Mouse (Mus musculus): ENCODE data around the gene Syt1. TPM values are rescaled to one million over a fixed set of nuclear protein-coding genes. Genes with fewer than 3 reads are reported as not detected.
A peak's percentile ranks its signal among the peaks of the same experiment; 100 is the strongest.

The Syt1 gene
- polyA plus RNA-seq, 1 experiment from 2014 or later: 26.6 TPM

GRCm38 (mm10) chr10:108724878-108725277, 285.9 kb downstream of the Syt1 start:
- no peak for ATAC-seq (ENCODE audit: insufficient read depth, low FRiP score, low TSS enrichment)
- no peak overlapping the region for H3K4me3 ChIP-seq (ENCODE audit: low read depth, low read length)
- no peaks in the 10 kb centered on the region for H3K36me3 ChIP-seq (ENCODE audit: control insufficient read depth, insufficient read depth, low read length)
- H3K27me3 ChIP-seq (ENCODE audit: control insufficient read depth, insufficient read depth, low read length): no peaks in the 10 kb centered on the region
- WGBS: 92% methylated on average over 3 of the region's 3 CpGs
- no peak overlapping the region for H3K9ac ChIP-seq (ENCODE audit: low read length)
- no peak overlapping the region for H3K4me2 ChIP-seq (ENCODE audit: low read depth)
- H3K9me3 ChIP-seq (ENCODE audit: control insufficient read depth, low read length): no peaks in the 10 kb centered on the region
- H3K4me1 ChIP-seq (ENCODE audit: control insufficient read depth, insufficient read depth, low read length): no peaks in the 10 kb centered on the region
- no peak overlapping the region for H3K27ac ChIP-seq (ENCODE audit: low read depth, low read length)
- no peak for DNase-seq (ENCODE audit: low spot score)

- no peaks in the 10 kb centered on the region for H3K27me3 ChIP-seq (ENCODE audit: control insufficient read depth, insufficient read depth, low read length)
- 69% methylated on average over 5 of the region's 5 CpGs for WGBS
- no peaks in the 10 kb centered on the region for H3K4me1 ChIP-seq (ENCODE audit: control insufficient read depth, insufficient read depth, low read length)
- H3K27ac ChIP-seq (ENCODE audit: low read depth, low read length): no peak overlapping the region
- H3K4me2 ChIP-seq (ENCODE audit: low read depth): no peak overlapping the region
- ATAC-seq (ENCODE audit: insufficient read depth, low FRiP score, low TSS enrichment) (no peak), DNase-seq (ENCODE audit: low spot score) (no peak)
- H3K9ac ChIP-seq (ENCODE audit: low read length): no peak overlapping the region
- H3K9me3 ChIP-seq (ENCODE audit: control insufficient read depth, low read length): no peaks in the 10 kb centered on the region
- no peak overlapping the region for H3K4me3 ChIP-seq (ENCODE audit: low read depth, low read length)
- no peaks in the 10 kb centered on the region for H3K36me3 ChIP-seq (ENCODE audit: control insufficient read depth, insufficient read depth, low read length)
Observed at GRCm38 (mm10) chr10:108710514-108710913, 300.3 kb downstream of the Syt1 start.

GRCm38 (mm10) chr10:108705658-108706057, 305.1 kb downstream of the Syt1 start:
- no peak overlapping the region for H3K27ac ChIP-seq (ENCODE audit: low read depth, low read length)
- 95% methylated on average over 3 of the region's 3 CpGs for WGBS
- no peak overlapping the region for H3K4me2 ChIP-seq (ENCODE audit: low read depth)
- H3K27me3 ChIP-seq (ENCODE audit: control insufficient read depth, insufficient read depth, low read length): no peaks in the 10 kb centered on the region
- H3K4me3 ChIP-seq (ENCODE audit: low read depth, low read length): no peak overlapping the region
- DNase-seq (ENCODE audit: low spot score): no peak
- no peak overlapping the region for H3K9ac ChIP-seq (ENCODE audit: low read length)
- H3K4me1 ChIP-seq (ENCODE audit: control insufficient read depth, insufficient read depth, low read length): no peaks in the 10 kb centered on the region
- no peak for ATAC-seq (ENCODE audit: insufficient read depth, low FRiP score, low TSS enrichment)
- no peaks in the 10 kb centered on the region for H3K36me3 ChIP-seq (ENCODE audit: control insufficient read depth, insufficient read depth, low read length)
- H3K9me3 ChIP-seq (ENCODE audit: control insufficient read depth, low read length): no peaks in the 10 kb centered on the region

- H3K27me3 ChIP-seq (ENCODE audit: control insufficient read depth, insufficient read depth, low read length): no peaks in the 10 kb centered on the region
- H3K4me1 ChIP-seq (ENCODE audit: control insufficient read depth, insufficient read depth, low read length): no peaks in the 10 kb centered on the region
- H3K9ac ChIP-seq (ENCODE audit: low read length): no peak overlapping the region; the same call in 1 of the 2 replicates
- peak overlapping the region; percentile 62; the same call in 1 of the 2 replicates for H3K27ac ChIP-seq (ENCODE audit: low read depth, low read length)
- H3K4me3 ChIP-seq (ENCODE audit: low read depth, low read length): no peak overlapping the region
- H3K4me2 ChIP-seq (ENCODE audit: low read depth): no peak overlapping the region; the same call in 1 of the 2 replicates
- ATAC-seq (ENCODE audit: insufficient read depth, low FRiP score, low TSS enrichment): peak; percentile 67
- H3K9me3 ChIP-seq (ENCODE audit: control insufficient read depth, low read length): no peaks in the 10 kb centered on the region
- H3K36me3 ChIP-seq (ENCODE audit: control insufficient read depth, insufficient read depth, low read length): no peaks in the 10 kb centered on the region
- 40% methylated on average over 14 of the region's 14 CpGs for WGBS
- peak; percentile 41 for DNase-seq (ENCODE audit: low spot score)
Observed at GRCm38 (mm10) chr10:108701361-108702128, 309.2 kb downstream of the Syt1 start.

- DNase-seq (ENCODE audit: low spot score) (no peak), ATAC-seq (ENCODE audit: insufficient read depth, low FRiP score, low TSS enrichment) (peak; percentile 45; the same call in 1 of the 2 replicates)
- H3K9ac ChIP-seq (ENCODE audit: low read length): no peak within 1 kb of the TSS
- no peak within 1 kb of the TSS for H3K27ac ChIP-seq (ENCODE audit: low read depth, low read length)
- no peaks in the 10 kb centered on the region for H3K36me3 ChIP-seq (ENCODE audit: control insufficient read depth, insufficient read depth, low read length)
- 95% methylated on average over 9 of the region's 9 CpGs for WGBS
- H3K27me3 ChIP-seq (ENCODE audit: control insufficient read depth, insufficient read depth, low read length): no peaks in the 10 kb centered on the region
- H3K9me3 ChIP-seq (ENCODE audit: control insufficient read depth, low read length): no peaks in the 10 kb centered on the region
- H3K4me1 ChIP-seq (ENCODE audit: control insufficient read depth, insufficient read depth, low read length): no peaks in the 10 kb centered on the region
- no peak within 1 kb of the TSS for H3K4me3 ChIP-seq (ENCODE audit: low read depth, low read length)
- H3K4me2 ChIP-seq (ENCODE audit: low read depth): no peak within 1 kb of the TSS
Observed at GRCm38 (mm10) chr10:108699946-108700345, 310.8 kb downstream of the Syt1 start, which contains the start of gene Gm5136. TSS of gene Gm5136 (minus strand) at chr10:108700160.

GRCm38 (mm10) chr10:108697062-108697461, 313.7 kb downstream of the Syt1 start:
- H3K27me3 ChIP-seq (ENCODE audit: control insufficient read depth, insufficient read depth, low read length): no peaks in the 10 kb centered on the region
- H3K27ac ChIP-seq (ENCODE audit: low read depth, low read length): no peak overlapping the region
- H3K4me1 ChIP-seq (ENCODE audit: control insufficient read depth, insufficient read depth, low read length): no peaks in the 10 kb centered on the region
- no peak overlapping the region for H3K9ac ChIP-seq (ENCODE audit: low read length)
- ATAC-seq (ENCODE audit: insufficient read depth, low FRiP score, low TSS enrichment) (no peak), DNase-seq (ENCODE audit: low spot score) (no peak)
- no peak overlapping the region for H3K4me3 ChIP-seq (ENCODE audit: low read depth, low read length)
- H3K4me2 ChIP-seq (ENCODE audit: low read depth): no peak overlapping the region
- H3K9me3 ChIP-seq (ENCODE audit: control insufficient read depth, low read length): no peaks in the 10 kb centered on the region
- WGBS: 74% methylated on average over 5 of the region's 5 CpGs
- H3K36me3 ChIP-seq (ENCODE audit: control insufficient read depth, insufficient read depth, low read length): no peaks in the 10 kb centered on the region

DNA sequence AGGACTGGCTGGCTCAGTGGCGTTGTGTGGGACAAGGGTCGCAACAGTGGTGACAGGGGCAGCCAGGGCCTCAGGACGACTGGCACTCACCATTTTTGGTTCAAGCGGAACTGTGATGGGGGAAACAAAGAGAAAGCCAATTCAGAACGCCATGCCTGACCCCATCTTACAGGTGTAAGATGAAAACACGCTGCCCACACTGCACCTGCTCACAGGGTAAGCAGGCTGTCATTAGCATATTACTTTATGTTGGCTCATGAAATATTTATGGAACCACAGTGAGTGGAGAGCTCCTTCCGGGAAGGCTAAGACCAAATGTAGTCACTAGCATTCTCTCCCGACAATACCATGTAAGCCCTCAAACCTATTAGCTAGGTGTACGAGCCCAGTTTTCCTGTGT, 319.8 kb downstream of the Syt1 start:
- no peak overlapping the region for H3K4me2 ChIP-seq (ENCODE audit: low read depth)
- DNase-seq (ENCODE audit: low spot score) (no peak), ATAC-seq (ENCODE audit: insufficient read depth, low FRiP score, low TSS enrichment) (peak; percentile 38; the same call in 1 of the 2 replicates)
- no peak overlapping the region for H3K27ac ChIP-seq (ENCODE audit: low read depth, low read length)
- H3K9me3 ChIP-seq (ENCODE audit: control insufficient read depth, low read length): no peaks in the 10 kb centered on the region
- H3K4me1 ChIP-seq (ENCODE audit: control insufficient read depth, insufficient read depth, low read length): no peaks in the 10 kb centered on the region
- H3K27me3 ChIP-seq (ENCODE audit: control insufficient read depth, insufficient read depth, low read length): no peaks in the 10 kb centered on the region
- no peak overlapping the region for H3K4me3 ChIP-seq (ENCODE audit: low read depth, low read length)
- WGBS: 72% methylated on average over 9 of the region's 9 CpGs
- no peaks in the 10 kb centered on the region for H3K36me3 ChIP-seq (ENCODE audit: control insufficient read depth, insufficient read depth, low read length)
- no peak overlapping the region for H3K9ac ChIP-seq (ENCODE audit: low read length)

DNA sequence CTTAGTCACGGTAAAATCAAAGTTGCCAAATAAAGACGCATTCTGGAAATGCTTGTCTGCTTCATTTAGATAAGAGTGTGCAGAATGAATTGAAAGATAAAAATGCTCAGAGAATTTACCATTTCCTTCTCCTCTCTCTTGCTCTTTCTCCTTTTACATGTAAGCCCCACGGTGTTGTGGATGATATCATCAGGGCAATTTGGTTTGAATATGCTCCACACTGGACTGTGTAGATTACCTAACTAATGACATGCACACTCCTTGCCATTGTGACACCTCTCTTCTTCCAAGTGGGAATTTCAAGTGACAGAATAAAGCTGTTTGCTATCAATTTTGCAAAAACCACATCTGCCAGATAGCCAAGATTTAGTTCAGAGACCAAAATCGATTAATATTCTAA, 324.1 kb downstream of the Syt1 start:
- Histone ChIP-seq H3K4me1 (ENCODE audit: control insufficient read depth, insufficient read depth, low read length) (no peaks in the 10 kb centered on the region), H3K27ac (ENCODE audit: low read depth, low read length) (no peak overlapping the region), H3K4me2 (ENCODE audit: low read depth) (no peak overlapping the region), H3K9ac (ENCODE audit: low read length) (no peak overlapping the region), H3K36me3 (ENCODE audit: control insufficient read depth, insufficient read depth, low read length) (no peaks in the 10 kb centered on the region), H3K27me3 (ENCODE audit: control insufficient read depth, insufficient read depth, low read length) (no peaks in the 10 kb centered on the region), H3K4me3 (ENCODE audit: low read depth, low read length) (no peak overlapping the region), H3K9me3 (ENCODE audit: control insufficient read depth, low read length) (no peaks in the 10 kb centered on the region)
- 90% methylated on average over 4 of the region's 4 CpGs for WGBS
- ATAC-seq (ENCODE audit: insufficient read depth, low FRiP score, low TSS enrichment): no peak
- no peak for DNase-seq (ENCODE audit: low spot score)
